Mouse (Mus musculus) G1E-ER4 (cell line): ENCODE data around the gene Camk2g. TPM values are rescaled to one million over a fixed set of nuclear protein-coding genes. Genes with fewer than 3 reads are reported as not detected.

Source experiments
- GATA1 ChIP-seq: IDR thresholded peaks from one replicate; pipeline ENCODE4 v1.8.0; 2012; ENCODE audit warnings: low read length, inconsistent platforms
- polyA plus RNA-seq: library from polyadenylated mRNA; stranded (reverse); fragments of >175 nt; gene quantifications from 2 replicates; pipeline ENCODE4 v1.2.3, GENCODE M21; 2012

The Camk2g gene
- 26.8 and 38.6 TPM in 2 replicates for polyA plus RNA-seq

DNA sequence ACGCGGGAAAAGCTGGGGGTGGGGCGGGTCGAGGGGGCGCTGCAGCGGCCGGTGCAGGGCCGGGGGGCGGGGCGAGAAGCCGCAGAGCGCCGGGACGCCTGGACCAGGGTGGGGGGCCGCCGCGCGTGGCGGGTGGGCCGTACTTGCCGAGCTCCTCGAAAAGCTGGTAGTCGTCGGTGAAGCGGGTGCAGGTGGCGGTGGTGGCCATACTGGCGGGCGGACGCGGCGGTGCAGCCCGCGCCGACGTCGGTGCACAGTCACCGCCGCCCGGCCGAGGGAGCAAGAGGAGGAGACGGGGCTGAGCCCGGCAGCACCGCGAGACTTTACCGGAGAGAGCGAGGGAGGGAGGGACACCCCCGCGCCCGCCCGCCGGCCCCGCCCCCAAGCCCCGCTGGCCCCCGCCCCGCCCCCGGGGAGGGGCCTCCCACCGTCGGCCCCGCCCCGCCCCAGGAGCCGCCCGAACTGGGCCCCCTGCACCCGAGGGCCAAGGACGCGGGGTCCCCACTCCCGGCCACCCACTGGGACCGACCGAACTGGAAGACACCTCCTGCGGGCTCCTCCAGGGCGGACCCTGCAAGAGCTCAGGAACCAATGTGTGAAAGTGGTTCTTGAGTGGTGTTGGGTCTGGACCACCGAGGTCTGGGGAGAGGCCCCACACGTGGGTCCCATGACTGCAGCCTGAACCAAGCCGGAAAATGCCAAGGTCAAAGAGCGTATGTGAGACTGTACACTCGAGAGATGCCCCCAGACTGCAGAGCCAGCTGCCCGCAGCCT, at the start of gene Camk2g:
Camk2g (minus strand) TSS at position 331 of the 774 bp plus-strand sequence.
- no peak for TF ChIP-seq GATA1

DNA sequence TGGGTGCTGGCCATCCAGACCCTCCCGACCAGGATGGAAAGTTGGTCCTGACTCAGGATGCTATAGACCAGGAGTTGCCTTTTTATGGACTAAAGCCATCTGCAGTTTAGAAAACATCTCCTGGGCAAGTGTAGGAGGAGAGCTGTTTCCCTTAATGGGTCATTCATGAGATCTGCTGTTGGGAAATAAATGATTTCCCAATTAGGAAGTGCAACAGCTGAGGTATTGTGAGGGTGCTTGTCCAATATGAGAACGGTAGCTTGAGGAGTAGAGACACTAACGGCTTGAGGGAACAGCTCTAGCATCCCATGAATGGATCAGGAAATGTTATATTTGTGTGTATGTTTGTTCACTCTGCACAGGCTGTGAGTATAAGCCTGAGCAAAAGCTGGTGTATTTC, 48.7 kb upstream of the Camk2g start:
- no peak for TF ChIP-seq GATA1

DNA sequence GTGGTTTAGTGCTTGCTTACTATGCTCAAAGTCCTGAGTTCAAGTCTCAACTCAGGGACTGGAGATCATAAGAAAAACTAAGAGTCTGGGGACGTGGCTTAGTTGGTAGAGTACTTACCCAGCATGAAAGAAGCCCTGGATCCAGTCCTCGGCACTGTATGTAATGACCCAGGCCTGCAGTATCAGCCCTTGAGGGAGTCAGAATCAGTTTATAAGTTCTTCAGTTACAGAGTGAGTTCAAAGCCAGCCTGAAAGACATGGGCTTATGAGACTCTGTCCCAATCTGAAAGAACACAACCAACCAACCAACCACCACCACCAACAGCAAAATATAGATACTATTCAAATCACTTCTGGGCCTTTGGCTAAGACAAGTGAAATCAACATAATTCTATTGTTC, 47.6 kb upstream of the Camk2g start:
- no peak for TF ChIP-seq GATA1

DNA sequence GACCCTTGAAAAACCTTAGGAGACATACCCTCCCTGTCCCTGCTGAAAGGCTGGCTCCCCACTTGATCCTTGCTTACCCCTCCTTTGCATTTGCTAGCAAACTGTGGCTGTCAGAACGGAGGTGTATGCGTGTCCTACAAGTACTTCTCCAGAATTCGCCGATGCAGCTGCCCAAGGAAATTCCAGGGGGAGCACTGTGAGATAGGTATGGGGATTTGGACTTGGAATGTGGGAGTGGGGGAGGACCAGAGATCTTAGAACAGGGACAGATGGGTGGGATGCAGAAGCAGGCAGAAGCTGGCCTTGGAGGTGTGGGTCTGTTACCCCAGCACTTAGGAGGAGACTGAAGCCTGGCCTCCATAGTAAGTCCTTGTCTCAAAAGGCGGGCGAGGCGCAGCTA, 43.8 kb upstream of the Camk2g start:
- no peak for TF ChIP-seq GATA1

DNA sequence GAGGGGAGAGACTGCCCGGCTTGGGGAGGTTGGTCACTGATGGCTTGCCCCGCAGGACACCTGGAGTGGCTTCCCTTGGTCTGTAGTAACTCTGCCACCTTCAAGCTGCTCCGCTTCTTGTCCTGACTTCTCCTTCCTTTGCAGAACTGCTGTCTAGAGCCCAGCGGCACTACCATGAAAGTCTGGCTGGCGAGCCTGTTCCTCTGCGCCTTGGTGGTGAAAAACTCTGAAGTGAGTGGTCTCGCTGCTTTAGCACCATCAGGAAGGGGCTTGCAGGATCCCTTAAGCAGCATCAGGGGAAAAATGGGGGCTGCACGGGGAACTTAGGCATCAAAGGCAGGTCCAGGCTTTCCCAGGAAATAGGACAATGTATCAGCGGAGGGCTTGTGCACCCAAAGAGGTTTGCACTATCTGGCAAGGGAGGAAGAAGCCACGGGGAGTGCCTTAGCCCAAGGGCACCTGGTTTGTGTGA, 43.1 kb upstream of the Camk2g start:
- TF ChIP-seq GATA1 = no peak

DNA sequence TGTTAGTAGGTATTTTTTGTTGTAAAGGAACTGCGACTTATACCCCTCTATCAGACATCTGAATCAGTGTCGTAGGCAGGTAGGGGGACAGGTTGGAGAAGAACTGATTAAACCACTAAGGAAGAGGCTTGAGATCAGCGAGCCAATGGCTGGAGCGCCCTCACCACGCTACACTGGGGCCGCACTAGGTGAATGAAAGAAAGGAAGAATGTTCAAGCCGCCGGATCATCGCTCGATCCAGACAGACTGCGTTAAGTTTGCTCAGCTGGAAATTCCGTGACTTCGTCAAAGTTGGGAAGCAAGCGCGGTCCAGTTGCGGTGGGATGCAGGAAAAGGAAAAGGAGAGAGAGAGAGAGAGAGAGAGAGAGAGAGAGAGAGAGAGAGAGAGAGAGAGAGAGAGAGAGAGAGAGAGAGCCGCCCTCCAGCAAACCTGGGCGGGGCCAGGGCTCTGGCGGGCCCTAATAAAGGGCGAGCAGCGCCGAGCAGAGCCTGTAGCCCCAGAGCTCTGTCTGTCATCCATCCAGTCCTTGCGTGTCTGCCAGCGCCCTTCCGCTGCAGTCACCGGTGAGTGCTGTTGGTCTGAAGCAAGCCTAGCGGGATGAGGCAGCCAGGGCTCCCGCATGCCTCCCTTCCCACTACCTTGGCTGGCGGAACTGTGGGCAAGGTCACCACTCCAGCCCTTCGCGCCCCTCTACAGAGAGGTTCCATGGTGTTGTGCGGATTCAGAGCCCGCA, 42.5 kb upstream of the Camk2g start, which contains the start of gene Plau:
Plau (plus strand) TSS at position 490 of the 734 bp plus-strand sequence.
- TF ChIP-seq GATA1 = no peak

DNA sequence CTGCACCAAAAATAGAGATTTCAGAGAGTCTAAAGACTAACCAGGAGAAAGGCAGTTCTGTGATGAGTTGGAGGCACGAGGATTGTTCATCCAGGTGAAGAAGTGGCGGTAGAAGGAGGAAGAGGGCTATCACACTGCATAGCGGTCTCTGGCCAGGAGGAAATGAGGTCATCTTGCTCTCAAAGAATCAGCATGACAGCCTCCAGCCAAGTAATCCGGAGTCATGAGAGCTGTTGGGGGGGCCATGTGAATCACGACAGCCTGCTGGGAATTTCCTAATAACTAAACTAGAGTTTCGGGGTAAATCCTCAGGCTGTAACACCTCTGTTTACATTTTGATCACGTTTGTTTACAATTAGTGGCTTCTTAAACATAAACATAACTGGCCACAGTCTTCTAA, 40.2 kb upstream of the Camk2g start:
- TF ChIP-seq GATA1 = no peak

DNA sequence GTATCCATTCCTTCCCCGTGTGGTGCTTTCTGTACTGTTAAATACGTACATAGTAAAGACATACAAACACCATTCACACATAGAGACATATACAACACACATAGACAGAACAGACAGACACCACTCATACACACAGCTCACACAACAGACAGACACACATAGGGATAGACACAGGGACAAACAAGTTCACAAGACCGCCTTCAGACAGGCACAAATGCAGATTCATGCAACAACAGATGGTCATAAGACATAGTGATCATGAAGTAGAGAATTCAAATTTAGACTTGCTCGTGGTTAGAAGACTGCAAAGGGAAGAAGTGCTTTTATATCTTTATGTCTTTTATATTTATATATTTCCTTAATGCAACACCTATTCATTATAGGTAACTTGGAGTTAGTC, 39.6 kb upstream of the Camk2g start:
- TF ChIP-seq GATA1 = no peak

DNA sequence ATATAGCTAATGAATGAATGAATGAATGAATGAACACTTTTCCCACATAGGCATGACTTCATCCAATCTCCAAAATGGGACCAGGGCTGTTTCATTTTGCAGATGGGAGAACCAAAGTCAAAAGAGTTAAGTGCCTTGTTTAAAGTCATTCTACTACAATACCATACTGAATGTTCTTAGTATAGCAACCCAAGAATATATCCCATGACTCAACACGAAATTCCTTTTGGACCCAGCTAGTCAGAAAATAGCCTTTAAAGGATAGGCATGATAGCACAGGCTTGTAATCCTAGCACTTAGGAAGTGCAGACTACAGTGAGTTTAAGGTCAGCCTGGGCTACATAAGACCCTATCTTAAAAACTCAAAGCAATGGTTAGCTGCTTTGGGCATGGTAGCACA, 38.0 kb upstream of the Camk2g start:
- no peak for TF ChIP-seq GATA1

DNA sequence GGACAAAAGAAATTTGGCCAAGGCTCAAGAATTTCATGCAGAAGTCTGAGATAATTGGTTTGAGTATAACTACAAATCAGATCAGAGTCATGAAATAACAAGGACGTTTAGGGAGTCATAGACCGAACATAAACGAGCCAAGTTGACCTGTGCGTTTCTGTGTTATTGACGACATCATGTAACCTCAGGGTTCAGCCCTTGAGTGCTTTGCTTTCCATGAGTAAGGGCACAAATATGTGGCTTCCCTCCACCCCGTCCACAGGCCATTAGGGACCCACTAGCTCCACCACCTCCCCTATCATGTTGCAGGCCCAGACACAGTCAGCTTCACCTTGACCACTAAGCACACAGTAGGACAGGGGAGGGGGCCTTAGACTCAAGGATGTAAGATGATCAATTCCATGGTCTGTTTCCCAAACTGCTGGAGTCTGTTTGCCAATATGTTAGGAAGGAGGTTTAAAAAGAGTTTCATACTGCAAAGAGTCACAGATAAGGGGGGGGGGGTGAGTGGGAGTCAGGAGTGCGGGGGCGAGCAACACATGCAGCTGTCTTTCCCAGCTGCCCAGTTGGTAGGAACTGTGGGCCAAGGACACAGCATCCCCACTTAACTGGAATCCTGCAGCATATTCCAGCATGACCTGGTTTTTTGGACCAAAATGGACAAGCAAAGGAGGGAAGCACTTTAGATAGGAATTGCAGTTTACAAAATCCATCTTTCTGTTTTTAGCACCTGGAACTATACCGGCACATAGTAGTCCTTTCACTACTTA, 37.4 kb upstream of the Camk2g start:
- no peak for TF ChIP-seq GATA1

DNA sequence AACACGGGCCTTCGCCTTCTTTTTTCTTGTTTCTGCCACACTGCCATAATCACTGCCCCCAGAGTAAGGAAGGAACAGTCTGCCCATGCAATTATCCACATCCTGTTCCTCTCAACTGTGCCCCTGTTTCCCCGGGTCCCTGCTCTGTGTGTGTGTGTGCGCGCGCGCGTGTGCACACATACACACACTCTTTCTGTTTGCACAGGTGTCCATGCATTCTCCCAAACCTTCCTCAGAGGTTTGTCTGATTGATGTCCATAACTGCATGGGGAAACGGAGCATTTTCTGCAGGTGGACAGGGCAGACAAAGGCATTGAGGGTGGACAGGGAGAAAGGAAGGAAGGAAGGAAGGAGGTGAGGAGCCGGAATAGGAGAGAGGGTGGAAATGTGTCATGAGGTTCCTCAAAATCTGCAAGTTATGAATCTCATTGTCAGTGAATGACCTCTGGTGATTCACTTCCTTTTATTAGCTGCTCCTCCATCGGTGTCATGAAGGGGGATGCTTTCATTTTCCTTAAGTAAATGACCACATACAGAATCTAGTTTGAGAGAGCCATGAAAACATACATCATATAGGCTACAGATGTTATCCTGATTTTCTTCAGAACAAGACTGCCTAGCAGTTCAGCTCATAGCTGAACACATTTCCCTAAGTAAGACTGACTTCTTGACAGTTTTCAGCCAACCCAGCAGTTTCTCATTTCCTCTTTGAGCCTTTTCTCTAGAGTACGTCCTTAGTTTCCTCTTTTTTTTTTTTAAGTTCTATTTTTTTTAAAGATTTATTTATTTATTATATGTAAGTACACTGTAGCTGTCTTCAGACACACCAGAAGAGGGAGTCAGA, 35.9 kb upstream of the Camk2g start:
- no peak for TF ChIP-seq GATA1

DNA sequence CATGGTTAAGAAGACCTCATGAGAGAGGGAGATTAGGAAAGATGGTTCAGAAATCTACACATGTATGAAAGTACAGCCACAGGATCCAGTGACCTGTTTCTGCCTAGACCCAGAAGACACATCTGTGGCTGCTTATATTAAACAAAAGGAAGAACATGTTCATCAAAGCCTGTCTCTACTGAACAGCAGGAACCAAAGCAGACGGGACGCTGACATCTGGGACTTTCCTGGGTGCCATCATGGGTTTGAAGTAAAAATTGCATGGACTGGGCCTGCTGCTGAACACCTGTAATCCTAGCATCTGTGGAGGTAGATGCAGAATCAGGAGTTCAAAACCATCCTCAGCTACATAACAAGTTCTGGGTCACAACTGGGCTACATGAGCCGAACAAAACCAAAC, 34.6 kb upstream of the Camk2g start:
- no peak for TF ChIP-seq GATA1

DNA sequence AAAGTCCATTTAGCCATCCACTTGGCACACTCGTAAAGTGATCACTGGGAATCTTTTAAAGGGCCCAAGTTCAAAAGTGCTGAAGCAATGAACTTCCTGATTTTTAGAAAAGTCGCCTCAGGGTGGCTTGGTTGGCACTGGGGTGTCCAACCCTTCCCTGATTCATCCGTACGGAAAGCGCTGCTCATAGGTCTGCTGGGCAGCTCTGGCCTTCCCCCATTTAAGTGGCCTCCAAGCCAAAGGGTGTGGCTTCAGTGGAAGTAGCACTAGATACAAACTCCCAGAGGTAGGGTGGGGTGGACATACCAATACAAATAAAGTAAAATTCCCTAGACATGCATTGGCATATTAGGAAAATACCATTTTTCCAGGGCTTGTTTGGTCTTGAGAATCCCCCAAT, 33.6 kb upstream of the Camk2g start:
- no peak for TF ChIP-seq GATA1

DNA sequence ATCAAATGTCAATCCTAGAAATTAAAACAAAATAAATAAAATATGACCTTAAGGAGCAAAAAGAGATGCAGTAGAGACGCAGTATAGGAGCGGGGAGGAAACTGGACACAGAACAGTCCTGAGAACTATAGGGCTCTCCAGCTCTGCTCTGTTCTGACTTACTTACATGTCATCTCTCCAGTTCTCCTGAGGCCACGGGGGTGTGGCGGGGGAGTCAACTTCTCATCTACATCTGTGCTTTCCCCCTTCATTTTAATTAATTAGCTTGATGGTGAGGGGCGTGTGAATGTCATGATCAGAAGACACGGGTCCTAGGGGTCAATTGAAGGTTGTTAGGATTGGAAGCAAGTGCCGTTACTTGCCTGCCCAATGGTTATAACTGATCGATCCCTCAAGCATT, 33.2 kb upstream of the Camk2g start:
- no peak for TF ChIP-seq GATA1

DNA sequence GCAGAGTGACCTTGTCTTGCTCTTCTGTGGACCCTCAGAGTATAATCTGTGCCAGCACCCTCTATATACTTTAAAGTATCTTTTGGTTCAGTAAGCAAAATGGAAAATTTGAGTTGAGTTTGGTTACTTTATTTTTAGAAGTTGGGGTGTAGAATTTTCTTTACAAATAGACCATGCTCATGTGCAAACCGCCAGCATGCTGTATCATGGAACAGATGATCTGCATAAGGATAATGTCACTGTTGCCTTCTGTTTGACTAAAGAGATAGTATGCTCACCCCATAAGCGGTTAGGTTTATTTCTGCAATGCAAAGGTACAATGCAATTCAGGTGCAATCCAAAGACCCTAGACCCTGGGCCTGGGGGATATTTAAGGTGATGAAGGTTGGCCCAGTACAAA, 31.6 kb upstream of the Camk2g start:
- no peak for TF ChIP-seq GATA1
